Mouse (Mus musculus): Measurements from ENCODE around the gene Lypd5. TPM values are rescaled to one million over a fixed set of nuclear protein-coding genes. Genes with fewer than 3 reads are reported as not detected.

The Lypd5 gene
- polyA plus RNA-seq, 1 experiment from 2014 or later = not detected

DNA sequence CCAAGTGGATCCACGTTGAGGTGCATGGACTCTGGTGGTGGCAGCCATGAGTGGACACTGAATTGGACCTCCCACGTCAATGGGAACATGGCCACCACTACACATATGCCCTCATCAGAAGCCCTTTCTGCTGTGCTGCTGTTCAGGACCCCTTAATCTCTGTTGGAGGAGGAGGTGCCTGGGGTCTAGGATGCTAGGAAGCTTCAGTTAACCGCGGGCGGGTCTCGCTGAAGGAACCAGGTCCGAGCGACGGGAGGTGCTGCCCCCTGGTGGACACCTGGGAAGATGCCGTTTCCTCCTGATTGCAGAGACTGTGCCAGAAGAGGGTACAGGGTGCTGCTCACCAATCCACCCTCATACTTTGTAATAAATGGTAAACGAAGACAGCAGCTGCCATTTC is 35.8 kb downstream of the Lypd5 start:
- Histone ChIP-seq H3K9me3 (replicated peaks; ENCODE audit: control insufficient read depth, low read length) (no peaks in the 10 kb centered on the region), H3K4me3 (ENCODE audit: low read length) (no peak overlapping the region), H3K4me1 (ENCODE audit: control insufficient read depth, insufficient read depth, low read length) (no peaks in the 10 kb centered on the region), H3K4me2 (ENCODE audit: low read depth, low read length) (no peak overlapping the region), H3K9ac (ENCODE audit: low read length) (no peak overlapping the region), H3K36me3 (ENCODE audit: control insufficient read depth, insufficient read depth) (no peaks in the 10 kb centered on the region), H3K27ac (ENCODE audit: low read length) (no peak overlapping the region), H3K27me3 (ENCODE audit: control insufficient read depth, insufficient read depth, low read length) (peaks cover 4% of the 10 kb centered on the region; the same call in 1 of the 2 replicates)
- ATAC-seq (replicated peaks; ENCODE audit: extremely low read depth, insufficient read depth, low FRiP score) = no peak
- WGBS = 8% methylated on average over 11 of the region's 11 CpGs

DNA sequence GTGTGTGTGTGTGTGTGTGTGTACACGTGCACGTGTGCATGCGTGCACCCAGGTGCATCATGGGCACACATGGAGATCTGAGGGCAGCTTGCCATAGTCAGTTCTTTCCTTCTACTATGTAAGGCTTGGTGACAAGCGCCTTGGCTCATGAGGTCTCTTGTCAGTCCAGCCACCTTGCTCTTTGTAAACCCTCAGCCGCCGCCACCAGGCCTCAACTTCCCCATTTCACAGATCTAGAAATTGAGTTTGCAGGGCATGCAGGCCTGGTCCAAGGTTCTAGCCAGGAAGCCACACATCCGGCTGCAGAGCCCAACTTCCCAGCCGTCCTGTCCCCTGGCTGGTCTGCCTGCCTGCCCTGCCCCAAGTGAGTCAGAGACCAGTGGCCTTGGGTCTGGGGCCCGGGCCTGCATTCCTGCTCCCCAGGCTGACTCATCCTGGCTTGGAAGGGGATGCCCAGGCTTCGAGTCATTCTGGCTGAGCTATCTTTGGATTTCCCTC is 38.1 kb downstream of the Lypd5 start:
- no peaks in the 10 kb centered on the region for H3K4me1 ChIP-seq (ENCODE audit: control insufficient read depth, insufficient read depth, low read length)
- H3K9me3 ChIP-seq (replicated peaks; ENCODE audit: control insufficient read depth, low read length) = no peaks in the 10 kb centered on the region
- H3K4me3 ChIP-seq (ENCODE audit: low read length) = no peak overlapping the region
- no peak for ATAC-seq (replicated peaks; ENCODE audit: extremely low read depth, insufficient read depth, low FRiP score)
- WGBS = 63% methylated on average over 10 of the region's 10 CpGs
- no peak overlapping the region for H3K9ac ChIP-seq (ENCODE audit: low read length)
- no peak overlapping the region for H3K4me2 ChIP-seq (ENCODE audit: low read depth, low read length)
- H3K27ac ChIP-seq (ENCODE audit: low read length) = no peak overlapping the region
- peaks cover 4% of the 10 kb centered on the region; the same call in 1 of the 2 replicates for H3K27me3 ChIP-seq (ENCODE audit: control insufficient read depth, insufficient read depth, low read length)
- H3K36me3 ChIP-seq (ENCODE audit: control insufficient read depth, insufficient read depth) = no peaks in the 10 kb centered on the region

DNA sequence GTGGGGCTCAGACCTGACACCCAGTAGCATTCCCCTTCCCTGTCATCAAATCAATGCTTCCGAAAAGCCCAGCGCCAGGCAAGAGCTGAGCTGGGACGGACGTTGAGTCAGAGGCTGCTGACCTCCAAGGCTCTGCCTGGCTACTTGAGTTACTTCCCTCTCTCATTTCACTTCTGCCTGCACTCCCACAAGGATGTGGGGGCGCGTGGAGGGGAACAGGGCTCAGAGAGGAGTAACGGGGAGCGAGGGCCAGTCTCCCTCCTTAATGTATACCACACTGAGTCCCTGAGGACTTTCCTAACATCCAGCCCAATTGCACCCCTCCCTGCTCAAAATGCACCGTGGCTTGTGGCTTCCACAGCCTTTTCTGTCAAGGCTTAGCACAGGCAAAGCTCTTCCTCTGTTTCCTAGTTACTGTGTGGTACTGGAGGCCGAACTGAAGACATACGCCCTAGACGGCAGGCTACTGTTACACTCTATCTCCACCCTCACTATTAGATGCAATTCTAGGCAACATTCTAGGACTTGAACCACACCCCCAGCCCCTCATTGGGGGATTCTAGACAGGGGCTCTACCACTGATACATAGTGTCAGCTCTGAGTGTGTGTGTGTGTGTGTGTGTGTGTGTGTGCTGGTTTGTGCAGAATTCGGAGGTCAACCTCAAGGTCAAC is 40.7 kb downstream of the Lypd5 start:
- no peaks in the 10 kb centered on the region for H3K9me3 ChIP-seq (replicated peaks; ENCODE audit: control insufficient read depth, low read length)
- no peak overlapping the region for H3K4me3 ChIP-seq (ENCODE audit: low read length)
- WGBS = 47% methylated on average over 13 of the region's 13 CpGs
- H3K36me3 ChIP-seq (ENCODE audit: control insufficient read depth, insufficient read depth) = no peaks in the 10 kb centered on the region
- H3K27ac ChIP-seq (ENCODE audit: low read length) = no peak overlapping the region
- peaks cover under 1% of the 10 kb centered on the region; the same call in 1 of the 2 replicates for H3K27me3 ChIP-seq (ENCODE audit: control insufficient read depth, insufficient read depth, low read length)
- H3K4me2 ChIP-seq (ENCODE audit: low read depth, low read length) = no peak overlapping the region
- H3K9ac ChIP-seq (ENCODE audit: low read length) = no peak overlapping the region
- no peaks in the 10 kb centered on the region for H3K4me1 ChIP-seq (ENCODE audit: control insufficient read depth, insufficient read depth, low read length)
- no peak for ATAC-seq (replicated peaks; ENCODE audit: extremely low read depth, insufficient read depth, low FRiP score)

DNA sequence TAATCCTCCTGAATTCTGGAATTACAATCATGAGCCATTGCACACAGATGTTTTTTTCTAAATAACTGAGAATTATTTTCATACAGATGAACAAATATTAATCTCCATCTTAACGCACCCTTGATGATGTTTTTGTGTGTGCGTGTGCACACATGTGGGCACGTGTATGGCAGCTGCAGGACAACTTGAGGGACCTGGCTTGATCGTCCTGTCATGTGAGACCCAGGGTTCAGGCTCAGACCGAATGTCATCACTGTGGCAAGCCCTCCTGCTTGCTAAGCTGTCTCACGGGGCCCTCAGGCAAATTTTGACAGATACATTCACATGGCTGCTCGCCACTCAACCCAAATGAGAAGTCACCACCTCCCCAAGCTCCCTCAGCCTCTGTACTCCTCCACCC is 41.5 kb downstream of the Lypd5 start:
- H3K27ac ChIP-seq (ENCODE audit: low read length) = no peak overlapping the region
- H3K9me3 ChIP-seq (replicated peaks; ENCODE audit: control insufficient read depth, low read length) = no peaks in the 10 kb centered on the region
- no peak overlapping the region for H3K4me2 ChIP-seq (ENCODE audit: low read depth, low read length)
- no peaks in the 10 kb centered on the region for H3K4me1 ChIP-seq (ENCODE audit: control insufficient read depth, insufficient read depth, low read length)
- H3K4me3 ChIP-seq (ENCODE audit: low read length) = no peak overlapping the region
- 67% methylated on average over 7 of the region's 7 CpGs for WGBS
- no peaks in the 10 kb centered on the region for H3K36me3 ChIP-seq (ENCODE audit: control insufficient read depth, insufficient read depth)
- no peak overlapping the region for H3K9ac ChIP-seq (ENCODE audit: low read length)
- H3K27me3 ChIP-seq (ENCODE audit: control insufficient read depth, insufficient read depth, low read length) = no peaks in the 10 kb centered on the region
- no peak for ATAC-seq (replicated peaks; ENCODE audit: extremely low read depth, insufficient read depth, low FRiP score)

DNA sequence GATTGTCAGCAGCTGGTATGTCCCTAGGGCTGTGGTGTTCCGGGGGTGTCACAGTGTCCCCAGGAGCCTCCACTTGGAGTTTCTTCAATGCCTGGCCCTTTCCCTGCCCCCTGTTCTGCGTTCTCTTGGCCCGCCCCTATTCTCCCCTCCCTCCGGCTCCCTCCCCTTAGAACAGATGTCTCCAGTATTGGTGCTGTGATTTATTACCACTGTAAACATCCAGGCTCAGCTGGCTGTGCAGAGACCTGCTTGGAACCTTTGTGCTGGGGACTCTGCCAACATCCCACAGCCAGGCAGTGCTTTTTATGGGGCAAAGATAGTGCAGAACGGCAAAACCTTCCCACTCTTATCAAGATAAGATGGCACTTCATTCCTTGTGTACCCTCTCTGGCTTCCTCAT is 42.1 kb downstream of the Lypd5 start:
- H3K36me3 ChIP-seq (ENCODE audit: control insufficient read depth, insufficient read depth) = no peaks in the 10 kb centered on the region
- no peaks in the 10 kb centered on the region for H3K4me1 ChIP-seq (ENCODE audit: control insufficient read depth, insufficient read depth, low read length)
- ATAC-seq (replicated peaks; ENCODE audit: extremely low read depth, insufficient read depth, low FRiP score) = no peak
- 39% methylated on average over 5 of the region's 5 CpGs for WGBS
- H3K4me3 ChIP-seq (ENCODE audit: low read length) = no peak overlapping the region
- H3K9ac ChIP-seq (ENCODE audit: low read length) = no peak overlapping the region
- H3K27me3 ChIP-seq (ENCODE audit: control insufficient read depth, insufficient read depth, low read length) = no peaks in the 10 kb centered on the region
- no peak overlapping the region for H3K27ac ChIP-seq (ENCODE audit: low read length)
- no peak overlapping the region for H3K4me2 ChIP-seq (ENCODE audit: low read depth, low read length)
- no peaks in the 10 kb centered on the region for H3K9me3 ChIP-seq (replicated peaks; ENCODE audit: control insufficient read depth, low read length)

DNA sequence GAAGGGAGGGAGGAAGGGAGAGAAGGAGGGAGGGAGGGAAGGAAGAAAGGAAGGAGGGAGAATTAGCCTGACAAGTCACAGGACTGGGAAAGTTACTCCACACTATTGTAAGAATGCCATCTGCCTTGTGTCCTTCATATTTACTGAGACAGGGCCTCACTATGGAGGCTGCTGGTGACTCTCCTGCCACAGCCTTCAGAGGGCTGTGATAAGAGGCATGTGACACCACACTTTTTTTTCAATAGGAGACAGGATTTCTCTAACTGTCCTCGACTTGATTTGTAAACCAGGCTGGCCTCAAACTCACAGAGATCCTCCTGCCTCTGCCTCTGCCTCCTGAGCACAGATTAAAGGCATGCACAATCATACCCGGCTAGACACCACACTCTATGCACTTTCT is 42.7 kb downstream of the Lypd5 start:
- no peaks in the 10 kb centered on the region for H3K36me3 ChIP-seq (ENCODE audit: control insufficient read depth, insufficient read depth)
- H3K27me3 ChIP-seq (ENCODE audit: control insufficient read depth, insufficient read depth, low read length) = no peaks in the 10 kb centered on the region
- 62% methylated on average over 2 of the region's 2 CpGs for WGBS
- no peak for ATAC-seq (replicated peaks; ENCODE audit: extremely low read depth, insufficient read depth, low FRiP score)
- H3K9ac ChIP-seq (ENCODE audit: low read length) = no peak overlapping the region
- no peaks in the 10 kb centered on the region for H3K9me3 ChIP-seq (replicated peaks; ENCODE audit: control insufficient read depth, low read length)
- no peak overlapping the region for H3K27ac ChIP-seq (ENCODE audit: low read length)
- no peak overlapping the region for H3K4me3 ChIP-seq (ENCODE audit: low read length)
- no peak overlapping the region for H3K4me2 ChIP-seq (ENCODE audit: low read depth, low read length)
- no peaks in the 10 kb centered on the region for H3K4me1 ChIP-seq (ENCODE audit: control insufficient read depth, insufficient read depth, low read length)

DNA sequence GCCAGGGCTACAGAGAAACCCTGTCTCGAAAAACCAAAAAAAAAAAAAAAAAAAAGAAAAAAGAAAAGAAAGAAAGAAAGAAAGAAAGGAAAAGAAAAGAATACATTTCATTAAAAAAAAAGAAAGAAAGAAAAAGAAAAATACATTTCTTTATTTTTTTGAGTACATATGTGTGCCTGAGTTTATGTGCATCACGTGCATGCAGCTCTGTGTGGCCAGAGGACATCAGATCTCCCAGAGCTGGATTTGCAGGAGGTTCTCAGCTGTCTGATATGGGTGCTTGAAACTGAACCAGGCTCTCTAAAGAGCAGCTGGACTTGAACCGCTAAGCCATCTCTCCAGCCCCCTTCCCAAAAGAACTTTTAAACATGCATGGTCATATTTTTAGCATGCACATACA is 45.1 kb downstream of the Lypd5 start:
- Histone ChIP-seq H3K4me3 (ENCODE audit: low read length) (no peak overlapping the region), H3K4me2 (ENCODE audit: low read depth, low read length) (no peak overlapping the region), H3K27ac (ENCODE audit: low read length) (no peak overlapping the region), H3K27me3 (ENCODE audit: control insufficient read depth, insufficient read depth, low read length) (no peaks in the 10 kb centered on the region), H3K9ac (ENCODE audit: low read length) (no peak overlapping the region), H3K36me3 (ENCODE audit: control insufficient read depth, insufficient read depth) (no peaks in the 10 kb centered on the region), H3K4me1 (ENCODE audit: control insufficient read depth, insufficient read depth, low read length) (no peaks in the 10 kb centered on the region; the same call in 1 of the 2 replicates), H3K9me3 (replicated peaks; ENCODE audit: control insufficient read depth, low read length) (no peaks in the 10 kb centered on the region)
- WGBS = 74% methylated on average over 3 of the region's 3 CpGs
- ATAC-seq (replicated peaks; ENCODE audit: extremely low read depth, insufficient read depth, low FRiP score) = no peak

DNA sequence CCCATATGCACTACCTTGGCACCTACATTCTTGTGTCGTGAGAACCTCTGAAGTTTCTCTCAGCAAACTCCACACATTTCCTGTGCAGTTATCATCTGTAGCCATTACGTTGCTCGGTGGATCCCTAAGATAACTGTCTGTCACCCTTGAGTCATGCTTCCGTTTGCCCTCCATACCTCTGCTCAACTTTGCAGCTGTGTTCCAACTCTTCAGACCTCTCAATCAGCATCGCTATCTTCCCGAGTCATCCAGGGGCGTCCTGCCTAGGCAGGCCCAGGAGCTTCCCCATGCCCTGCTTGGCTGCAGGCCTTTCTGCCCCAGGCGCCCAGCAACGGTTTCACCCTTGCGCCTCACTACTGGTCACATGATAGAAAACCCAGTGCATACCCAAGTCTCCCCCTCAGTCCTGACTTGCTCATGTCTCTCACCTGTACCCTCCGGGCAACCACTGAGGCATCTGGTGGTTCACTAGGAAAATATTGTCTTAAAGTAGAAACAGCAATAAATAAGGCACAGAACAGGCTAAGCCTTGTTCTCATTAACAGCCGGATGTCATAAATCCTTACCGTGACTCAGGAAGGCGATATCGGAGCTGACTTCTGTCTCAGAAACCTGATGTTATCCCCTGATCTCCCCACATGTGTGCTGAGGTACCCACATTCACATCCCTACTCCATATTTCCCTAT is 45.6 kb downstream of the Lypd5 start:
- no peak for ATAC-seq (replicated peaks; ENCODE audit: extremely low read depth, insufficient read depth, low FRiP score)
- 63% methylated on average over 15 of the region's 15 CpGs for WGBS
- Histone ChIP-seq H3K9me3 (replicated peaks; ENCODE audit: control insufficient read depth, low read length) (no peaks in the 10 kb centered on the region), H3K4me3 (ENCODE audit: low read length) (no peak overlapping the region), H3K9ac (ENCODE audit: low read length) (no peak overlapping the region), H3K27ac (ENCODE audit: low read length) (no peak overlapping the region; the same call in 1 of the 2 replicates), H3K4me2 (ENCODE audit: low read depth, low read length) (no peak overlapping the region), H3K36me3 (ENCODE audit: control insufficient read depth, insufficient read depth) (no peaks in the 10 kb centered on the region), H3K27me3 (ENCODE audit: control insufficient read depth, insufficient read depth, low read length) (no peaks in the 10 kb centered on the region), H3K4me1 (ENCODE audit: control insufficient read depth, insufficient read depth, low read length) (no peaks in the 10 kb centered on the region; the same call in 1 of the 2 replicates)

DNA sequence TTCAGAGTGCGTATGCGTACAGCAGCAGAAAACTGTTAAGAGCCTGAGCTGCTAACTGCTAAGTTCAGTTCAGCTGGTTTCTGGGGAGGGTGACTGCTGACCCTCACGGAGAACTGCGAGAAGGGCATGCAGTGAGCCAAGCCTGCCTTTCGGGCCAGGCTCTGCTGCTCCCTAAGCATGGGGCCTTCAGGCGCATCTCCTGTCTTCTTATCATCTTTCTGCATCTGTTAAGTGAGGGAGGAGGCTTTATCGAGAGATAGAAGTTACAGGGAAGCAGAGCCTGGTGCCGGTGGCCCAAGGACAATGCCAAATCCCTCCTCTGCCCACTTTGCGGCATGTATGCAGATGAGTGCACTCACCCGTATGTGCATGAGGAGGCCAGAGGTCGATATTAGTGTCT is 47.8 kb downstream of the Lypd5 start:
- 64% methylated on average over 11 of the region's 11 CpGs for WGBS
- Histone ChIP-seq H3K27ac (ENCODE audit: low read length) (no peak overlapping the region), H3K9ac (ENCODE audit: low read length) (no peak overlapping the region), H3K4me1 (ENCODE audit: control insufficient read depth, insufficient read depth, low read length) (no peaks in the 10 kb centered on the region; the same call in 1 of the 2 replicates), H3K36me3 (ENCODE audit: control insufficient read depth, insufficient read depth) (no peaks in the 10 kb centered on the region), H3K4me2 (ENCODE audit: low read depth, low read length) (no peak overlapping the region), H3K4me3 (ENCODE audit: low read length) (no peak overlapping the region), H3K9me3 (replicated peaks; ENCODE audit: control insufficient read depth, low read length) (no peaks in the 10 kb centered on the region), H3K27me3 (ENCODE audit: control insufficient read depth, insufficient read depth, low read length) (no peaks in the 10 kb centered on the region)
- no peak for ATAC-seq (replicated peaks; ENCODE audit: extremely low read depth, insufficient read depth, low FRiP score)
